Mouse (Mus musculus) activated CD4-positive, CD25-positive, alpha-beta regulatory T cell, adult 4 months (primary cell): Measurements from ENCODE around the gene Mad2l2. TPM values are rescaled to one million over a fixed set of nuclear protein-coding genes. Genes with fewer than 3 reads are reported as not detected.
"Not testable (repeated sequence)": the region's sequence is repeated elsewhere in the genome, so short reads cannot be mapped to it uniquely, and the experiment has no call there.

Source experiments
- ATAC-seq: one replicate; pipeline ENCODE4 v1.8.0; 2017
- polyA plus RNA-seq, 2 experiments: library from polyadenylated mRNA; unstranded; fragments of 100-300 nt; shearing (Covaris generic); gene quantifications; one replicate each; pipeline ENCODE4 v1.2.1; 2017

Mad2l2 gene
- polyA plus RNA-seq, 2 experiments from 2014 or later: 39.2 to 48.2 TPM

- ATAC-seq: no peak
Measured at GRCm38 (mm10) chr4:148107621-148108291, 22.4 kb upstream of the Mad2l2 start.

GRCm38 (mm10) chr4:148108565-148109100 is 21.6 kb upstream of the Mad2l2 start:
- ATAC-seq: no peak

GRCm38 (mm10) chr4:148109215-148109614 is 21.0 kb upstream of the Mad2l2 start:
- ATAC-seq: no peak

GRCm38 (mm10) chr4:148112519-148112918 is 17.7 kb upstream of the Mad2l2 start:
- ATAC-seq: no peak

GRCm38 (mm10) chr4:148114758-148115391 is 15.3 kb upstream of the Mad2l2 start:
- ATAC-seq: peak; percentile 91

GRCm38 (mm10) chr4:148115467-148115866 is 14.7 kb upstream of the Mad2l2 start:
- peak; percentile 32 for ATAC-seq

GRCm38 (mm10) chr4:148116657-148117056 is 13.5 kb upstream of the Mad2l2 start:
- no peak for ATAC-seq

GRCm38 (mm10) chr4:148117392-148117791 is 12.8 kb upstream of the Mad2l2 start:
- ATAC-seq: no peak

- not testable (repeated sequence) for ATAC-seq
Measured at GRCm38 (mm10) chr4:148119578-148119977, 10.6 kb upstream of the Mad2l2 start.

GRCm38 (mm10) chr4:148120555-148120954 is 9.6 kb upstream of the Mad2l2 start:
- ATAC-seq: no peak

- ATAC-seq: no peak
Measured at GRCm38 (mm10) chr4:148121362-148121761, 8.8 kb upstream of the Mad2l2 start.

- no peak for ATAC-seq
Measured at GRCm38 (mm10) chr4:148121982-148122693, 8.0 kb upstream of the Mad2l2 start.

- no peak for ATAC-seq
Measured at GRCm38 (mm10) chr4:148122694-148123066, 7.5 kb upstream of the Mad2l2 start.

- no peak for ATAC-seq
Measured at GRCm38 (mm10) chr4:148128241-148128640, 1.9 kb upstream of the Mad2l2 start.

GRCm38 (mm10) chr4:148128672-148129071 is 1.5 kb upstream of the Mad2l2 start:
- ATAC-seq: no peak

- no peak for ATAC-seq
Measured at GRCm38 (mm10) chr4:148130561-148131413, 603 bp downstream of the Mad2l2 start, which contains the start of gene Draxin. Draxin (minus strand) TSS chr4:148130698.

GRCm38 (mm10) chr4:148131497-148132081 is 1.4 kb downstream of the Mad2l2 start:
- ATAC-seq: no peak

- ATAC-seq: no peak
Measured at GRCm38 (mm10) chr4:148134988-148135387, 4.8 kb downstream of the Mad2l2 start.

GRCm38 (mm10) chr4:148137503-148137902 is 7.3 kb downstream of the Mad2l2 start:
- ATAC-seq: no peak

- peak; percentile 26 for ATAC-seq
Measured at GRCm38 (mm10) chr4:148139767-148140097, 9.5 kb downstream of the Mad2l2 start.

- ATAC-seq: peak; percentile 87
Measured at GRCm38 (mm10) chr4:148140098-148141011, 10.2 kb downstream of the Mad2l2 start.
